Mouse (Mus musculus) neural tube, embryonic 13.5 days (tissue): ENCODE results near the gene Exd1. TPM values are rescaled to one million over a fixed set of nuclear protein-coding genes. Genes with fewer than 3 reads are reported as not detected.
A peak's percentile ranks its signal among the peaks of the same experiment; 100 is the strongest.

Source experiments
- ATAC-seq: fragments of 200-750 bp; cut with Nextera tagmentation; 2 replicates; pipeline ENCODE4 v1.8.0; 2017; ENCODE audit warnings: low read depth, mild to moderate bottlenecking, moderate TSS enrichment, moderate library complexity
- H3K27ac ChIP-seq: fragments of 300-500 bp; sonication (generic); replicated peaks from 2 replicates; pipeline ENCODE4 v1.5.1; 2015; ENCODE audit warnings: moderate library complexity, mild to moderate bottlenecking, inconsistent platforms
- H3K27me3 ChIP-seq: fragments of 300-500 bp; sonication (generic); 2 replicates; pipeline ENCODE4 v1.6.1; 2015; ENCODE audit warnings: mild to moderate bottlenecking, inconsistent platforms
- H3K36me3 ChIP-seq: fragments of 300-500 bp; sonication (generic); 2 replicates; pipeline ENCODE4 v1.6.1; 2015; ENCODE audit warnings: mild to moderate bottlenecking, inconsistent platforms
- H3K4me1 ChIP-seq: fragments of 300-500 bp; sonication (generic); replicated peaks from 2 replicates; pipeline ENCODE4 v1.6.1; 2015; ENCODE audit warnings: inconsistent platforms
- H3K4me2 ChIP-seq: fragments of 300-500 bp; sonication (generic); 2 replicates; pipeline ENCODE4 v1.6.1; 2015; ENCODE audit warnings: inconsistent platforms, mild to moderate bottlenecking, moderate library complexity
- H3K4me3 ChIP-seq: fragments of 300-500 bp; sonication (generic); 2 replicates; pipeline ENCODE4 v1.5.1; 2015; ENCODE audit warnings: mild to moderate bottlenecking, inconsistent platforms
- H3K9ac ChIP-seq: fragments of 300-500 bp; sonication (generic); 2 replicates; pipeline ENCODE4 v1.6.1; 2015; ENCODE audit warnings: moderate library complexity, mild to moderate bottlenecking, inconsistent platforms
- H3K9me3 ChIP-seq: fragments of 300-500 bp; sonication (generic); 2 replicates; pipeline ENCODE4 v1.6.1; 2016; ENCODE audit warnings: inconsistent platforms
- WGBS: fragments of 180-500 bp; shearing (Covaris S2); methylation state at CpG from one replicate; pipeline ENCODE4 v1.1.7; 2015; 5-methylcytosine and 5-hydroxymethylcytosine counted together
- polyA plus RNA-seq: library from polyadenylated mRNA; unstranded; fragments of >200 nt; fragmentation: Nextera tagmentation; extraction: Ambion mirVana; gene quantifications from 2 replicates; pipeline ENCODE4 v1.2.1, GENCODE M21; 2015

Exd1 gene
- polyA plus RNA-seq, 1 experiment from 2014 or later: 0.71 TPM

- Histone ChIP-seq H3K27me3 (no peaks in the 10 kb centered on the region), H3K27ac (no peak overlapping the region)
- WGBS: 90% methylated on average over 7 of the region's 7 CpGs
Measured at GRCm38 (mm10) chr2:119566182-119566855, 18.9 kb upstream of the Exd1 start.

GRCm38 (mm10) chr2:119565284-119565683, 17.9 kb upstream of the Exd1 start:
- H3K9ac ChIP-seq: no peak overlapping the region
- peaks cover 43% of the 10 kb centered on the region for H3K36me3 ChIP-seq
- WGBS: 84% methylated on average over 4 of the region's 4 CpGs
- H3K4me3 ChIP-seq: no peak overlapping the region
- H3K4me1 ChIP-seq: no peaks in the 10 kb centered on the region
- ATAC-seq: no peak
- H3K27ac ChIP-seq: no peak overlapping the region
- H3K9me3 ChIP-seq: no peaks in the 10 kb centered on the region
- H3K27me3 ChIP-seq: no peaks in the 10 kb centered on the region
- no peak overlapping the region for H3K4me2 ChIP-seq

More at GRCm38 (mm10) chr2:119566182-119566855, 18.9 kb upstream of the Exd1 start:
- no peak for ATAC-seq
- Histone ChIP-seq H3K36me3 (peaks cover 49% of the 10 kb centered on the region), H3K4me3 (no peak overlapping the region), H3K9me3 (no peaks in the 10 kb centered on the region), H3K9ac (no peak overlapping the region), H3K4me2 (no peak overlapping the region), H3K4me1 (no peaks in the 10 kb centered on the region)

- peaks cover 31% of the 10 kb centered on the region for H3K36me3 ChIP-seq
- no peaks in the 10 kb centered on the region for H3K27me3 ChIP-seq
- H3K4me1 ChIP-seq: no peaks in the 10 kb centered on the region
- whole genome bisulfite sequencing: 87% methylated on average over 3 of the region's 3 CpGs
- no peak overlapping the region for H3K4me2 ChIP-seq
- no peak for ATAC-seq
- no peak overlapping the region for H3K4me3 ChIP-seq
- H3K27ac ChIP-seq: no peak overlapping the region
- no peak overlapping the region for H3K9ac ChIP-seq
- no peaks in the 10 kb centered on the region for H3K9me3 ChIP-seq
Measured at GRCm38 (mm10) chr2:119561794-119562193, 14.4 kb upstream of the Exd1 start.

- H3K27ac ChIP-seq: no peak overlapping the region
- H3K4me3 ChIP-seq: no peak overlapping the region
- H3K36me3 ChIP-seq: peaks cover 18% of the 10 kb centered on the region
- WGBS: 88% methylated on average over 7 of the region's 7 CpGs
- no peak for ATAC-seq
- no peaks in the 10 kb centered on the region for H3K27me3 ChIP-seq
- H3K4me2 ChIP-seq: no peak overlapping the region
- H3K9ac ChIP-seq: no peak overlapping the region
- no peaks in the 10 kb centered on the region for H3K4me1 ChIP-seq
- no peaks in the 10 kb centered on the region for H3K9me3 ChIP-seq
Measured at GRCm38 (mm10) chr2:119558737-119559340, 11.4 kb upstream of the Exd1 start.

GRCm38 (mm10) chr2:119558039-119558438, 10.6 kb upstream of the Exd1 start:
- WGBS: 92% methylated on average over 3 of the region's 3 CpGs
- Histone ChIP-seq H3K9ac (no peak overlapping the region), H3K27ac (no peak overlapping the region), H3K27me3 (no peaks in the 10 kb centered on the region), H3K4me2 (no peak overlapping the region), H3K4me1 (no peaks in the 10 kb centered on the region), H3K9me3 (no peaks in the 10 kb centered on the region), H3K36me3 (peaks cover 12% of the 10 kb centered on the region), H3K4me3 (no peak overlapping the region)
- ATAC-seq: no peak

- 87% methylated on average over 2 of the region's 2 CpGs for WGBS
- no peak for ATAC-seq
- peaks cover 22% of the 10 kb centered on the region for H3K4me1 ChIP-seq
- no peaks in the 10 kb centered on the region for H3K9me3 ChIP-seq
- H3K4me3 ChIP-seq: no peak overlapping the region
- H3K4me2 ChIP-seq: no peak overlapping the region
- H3K36me3 ChIP-seq: no peaks in the 10 kb centered on the region
- no peak overlapping the region for H3K27ac ChIP-seq
- H3K27me3 ChIP-seq: no peaks in the 10 kb centered on the region
- H3K9ac ChIP-seq: no peak overlapping the region
Measured at GRCm38 (mm10) chr2:119549678-119550077, 2.3 kb upstream of the Exd1 start.

- no peaks in the 10 kb centered on the region for H3K9me3 ChIP-seq
- no peak for ATAC-seq
- WGBS: 80% methylated on average over 5 of the region's 5 CpGs
- peak overlapping the region; percentile 61 for H3K4me2 ChIP-seq
- peak overlapping the region; percentile 87 for H3K4me3 ChIP-seq
- peak overlapping the region; percentile 89 for H3K9ac ChIP-seq
- H3K4me1 ChIP-seq: peaks cover 22% of the 10 kb centered on the region
- H3K36me3 ChIP-seq: no peaks in the 10 kb centered on the region
- no peaks in the 10 kb centered on the region for H3K27me3 ChIP-seq
- 0 out of 2 replicates have a peak overlapping the region, but pooled peaks have one; percentile 85 for H3K27ac ChIP-seq
Measured at GRCm38 (mm10) chr2:119548691-119549090, 1.3 kb upstream of the Exd1 start.

GRCm38 (mm10) chr2:119548371-119548660, 889 bp upstream of the Exd1 start:
- ATAC-seq: no peak
- Histone ChIP-seq H3K9ac (peak overlapping the region; percentile 89), H3K4me2 (peak overlapping the region; percentile 61), H3K27me3 (no peaks in the 10 kb centered on the region), H3K9me3 (no peaks in the 10 kb centered on the region), H3K36me3 (no peaks in the 10 kb centered on the region), H3K4me3 (peak overlapping the region; percentile 87), H3K27ac (peak overlapping the region; percentile 85; the same call in 1 of the 2 replicates), H3K4me1 (peaks cover 22% of the 10 kb centered on the region)
- 6% methylated on average over 3 of the region's 3 CpGs for WGBS

GRCm38 (mm10) chr2:119546848-119547521, 442 bp downstream of the Exd1 start:
- H3K36me3 ChIP-seq: no peaks in the 10 kb centered on the region
- H3K4me3 ChIP-seq: peak overlapping the region; percentile 87
- H3K4me1 ChIP-seq: peaks cover 22% of the 10 kb centered on the region
- WGBS: under 1% methylated on average over 30 of the region's 30 CpGs
- H3K27me3 ChIP-seq: no peaks in the 10 kb centered on the region
- peak overlapping the region; percentile 67 for H3K27ac ChIP-seq
- peak overlapping the region; percentile 89 for H3K9ac ChIP-seq
- H3K9me3 ChIP-seq: no peaks in the 10 kb centered on the region
- peak; percentile 75 for ATAC-seq
- H3K4me2 ChIP-seq: peak overlapping the region; percentile 61

GRCm38 (mm10) chr2:119543656-119544055, 3.8 kb downstream of the Exd1 start:
- Histone ChIP-seq H3K27ac (no peak overlapping the region), H3K4me3 (no peak overlapping the region), H3K9ac (no peak overlapping the region), H3K27me3 (no peaks in the 10 kb centered on the region), H3K4me2 (no peak overlapping the region), H3K9me3 (no peaks in the 10 kb centered on the region), H3K36me3 (no peaks in the 10 kb centered on the region), H3K4me1 (peaks cover 10% of the 10 kb centered on the region)
- WGBS: 80% methylated on average over 2 of the region's 2 CpGs
- no peak for ATAC-seq

- no peak overlapping the region for H3K4me3 ChIP-seq
- no peak overlapping the region for H3K9ac ChIP-seq
- 0 out of 2 replicates have a peak, but pooled peaks cover 4% of the 10 kb centered on the region for H3K4me1 ChIP-seq
- no peaks in the 10 kb centered on the region for H3K9me3 ChIP-seq
- H3K36me3 ChIP-seq: no peaks in the 10 kb centered on the region
- no peak for ATAC-seq
- H3K4me2 ChIP-seq: no peak overlapping the region
- no peaks in the 10 kb centered on the region for H3K27me3 ChIP-seq
- 21% methylated on average over 1 of the region's 1 CpGs for WGBS
- no peak overlapping the region for H3K27ac ChIP-seq
Measured at GRCm38 (mm10) chr2:119542106-119542505, 5.3 kb downstream of the Exd1 start.

GRCm38 (mm10) chr2:119538802-119539201, 8.6 kb downstream of the Exd1 start:
- no peaks in the 10 kb centered on the region for H3K36me3 ChIP-seq
- H3K9ac ChIP-seq: no peak overlapping the region
- no peak overlapping the region for H3K4me2 ChIP-seq
- H3K4me1 ChIP-seq: no peaks in the 10 kb centered on the region
- no peaks in the 10 kb centered on the region for H3K27me3 ChIP-seq
- no peak overlapping the region for H3K4me3 ChIP-seq
- no peaks in the 10 kb centered on the region for H3K9me3 ChIP-seq
- 84% methylated on average over 9 of the region's 9 CpGs for WGBS
- H3K27ac ChIP-seq: no peak overlapping the region
- no peak for ATAC-seq
